Mouse (Mus musculus) forebrain, embryonic 14.5 days (tissue): ENCODE results near the gene Alg9. TPM values are rescaled to one million over a fixed set of nuclear protein-coding genes. Genes with fewer than 3 reads are reported as not detected.

Source experiments
- ATAC-seq: fragments of 200-750 bp; cut with Nextera tagmentation; 2 replicates; pipeline ENCODE4 v1.8.0; 2017; ENCODE audit warnings: mild to moderate bottlenecking, moderate library complexity
- DNase-seq: peaks from one replicate; pipeline ENCODE4 v3.0.0-alpha.2; 2015; ENCODE audit warnings: low spot score
- H3K27ac ChIP-seq: fragments of 300-500 bp; sonication (generic); 2 replicates; pipeline ENCODE4 v1.5.1; 2014; ENCODE audit warnings: low read depth, mild to moderate bottlenecking, control low read depth, low read length, moderate library complexity
- H3K27me3 ChIP-seq: fragments of 300-500 bp; sonication (generic); replicated peaks from 2 replicates; pipeline ENCODE4 v1.6.1; 2014; ENCODE audit warnings: low read length, control low read depth, mixed read lengths; ENCODE audit not compliant: control insufficient read depth, insufficient read depth
- H3K36me3 ChIP-seq: fragments of 300-500 bp; sonication (generic); 2 replicates; pipeline ENCODE4 v1.6.1; 2014; ENCODE audit warnings: low read length, control low read depth; ENCODE audit not compliant: control insufficient read depth, insufficient read depth
- H3K4me1 ChIP-seq: fragments of 300-500 bp; sonication (generic); 2 replicates; pipeline ENCODE4 v1.6.1; 2014; ENCODE audit warnings: antibody characterized with exemption, low read length, control low read depth; ENCODE audit not compliant: control insufficient read depth, insufficient read depth
- H3K4me2 ChIP-seq: fragments of 300-500 bp; sonication (generic); 2 replicates; pipeline ENCODE4 v1.6.1; 2014; ENCODE audit warnings: mild to moderate bottlenecking, control low read depth, low read length
- H3K4me3 ChIP-seq: fragments of 300-500 bp; sonication (generic); 2 replicates; pipeline ENCODE4 v1.5.1; 2014; ENCODE audit warnings: low read depth, low read length, control low read depth
- H3K9ac ChIP-seq: fragments of 300-500 bp; sonication (generic); 2 replicates; pipeline ENCODE4 v1.6.1; 2014; ENCODE audit warnings: mild to moderate bottlenecking, low read length, control low read depth, moderate library complexity
- H3K9me3 ChIP-seq: fragments of 300-500 bp; sonication (generic); replicated peaks from 2 replicates; pipeline ENCODE4 v1.6.1; 2016; ENCODE audit warnings: low read length, control low read depth, mixed read lengths; ENCODE audit not compliant: control insufficient read depth
- WGBS: fragments of 180-500 bp; shearing (Covaris S2); extraction: QIAGEN DNeasy Blood & Tissue Kit; methylation state at CpG from one replicate; pipeline ENCODE4 v1.1.7; 2014; 5-methylcytosine and 5-hydroxymethylcytosine counted together
- polyA plus RNA-seq: library from polyadenylated mRNA; unstranded; fragments of >200 nt; fragmentation: Nextera tagmentation; extraction: Ambion mirVana; gene quantifications from 2 replicates; pipeline ENCODE4 v1.2.1, GENCODE M21; 2014

The Alg9 gene
- polyA plus RNA-seq, 1 experiment from 2014 or later = 49.2 TPM

GRCm38 (mm10) chr9:50856341-50857081 is 81.7 kb downstream of the Alg9 start:
- ATAC-seq = peak; percentile 90
- WGBS = under 1% methylated on average over 45 of the region's 45 CpGs

GRCm38 (mm10) chr9:50857082-50857641 is 82.3 kb downstream of the Alg9 start:
- H3K4me3 ChIP-seq = peak overlapping the region; percentile 74
- H3K27ac ChIP-seq = peak overlapping the region; percentile 84
- H3K9me3 ChIP-seq = no peaks in the 10 kb centered on the region
- WGBS = under 1% methylated on average over 44 of the region's 46 CpGs
- DNase-seq = no peak
- H3K4me1 ChIP-seq = peaks cover 9% of the 10 kb centered on the region; the same call in 1 of the 2 replicates
- H3K9ac ChIP-seq = peak overlapping the region; percentile 83
- peaks cover 32% of the 10 kb centered on the region for H3K36me3 ChIP-seq
- H3K4me2 ChIP-seq = peak overlapping the region; percentile 70
- no peaks in the 10 kb centered on the region for H3K27me3 ChIP-seq
- ATAC-seq = peak; percentile 79

More at GRCm38 (mm10) chr9:50856341-50857081, 81.7 kb downstream of the Alg9 start:
- Histone ChIP-seq H3K4me1 (peaks cover 9% of the 10 kb centered on the region; the same call in 1 of the 2 replicates), H3K27ac (peak overlapping the region; percentile 84), H3K4me3 (peak overlapping the region; percentile 74), H3K9me3 (no peaks in the 10 kb centered on the region), H3K36me3 (peaks cover 26% of the 10 kb centered on the region), H3K9ac (peak overlapping the region; percentile 83), H3K27me3 (no peaks in the 10 kb centered on the region), H3K4me2 (peak overlapping the region; percentile 70)
- DNase-seq = peak; percentile 86

DNA sequence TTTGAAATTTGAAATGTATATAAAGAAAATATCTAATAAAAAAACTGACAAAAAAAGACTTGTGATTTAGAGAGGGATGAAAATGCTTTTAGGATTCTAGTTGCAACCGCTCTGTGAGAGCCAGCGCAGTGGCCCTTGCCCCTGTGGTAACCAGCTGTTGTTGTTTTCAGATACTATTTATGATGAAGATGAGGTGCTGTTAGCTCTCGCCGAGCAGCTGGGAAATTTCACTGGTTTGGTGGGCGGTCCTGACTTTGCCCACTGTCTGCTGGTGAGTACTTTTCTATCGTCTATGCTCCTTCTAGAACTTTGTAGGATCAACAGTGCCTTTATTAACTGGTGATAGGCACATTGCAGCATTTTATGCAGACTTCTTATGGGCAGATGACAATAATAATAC is 83.9 kb downstream of the Alg9 start:
- ATAC-seq = no peak
- Histone ChIP-seq H3K27ac (no peak overlapping the region), H3K9me3 (no peaks in the 10 kb centered on the region), H3K4me3 (no peak overlapping the region), H3K36me3 (peaks cover 47% of the 10 kb centered on the region), H3K4me1 (0 out of 2 replicates have a peak, but pooled peaks cover 2% of the 10 kb centered on the region), H3K4me2 (0 out of 2 replicates have a peak overlapping the region, but pooled peaks have one; percentile 12), H3K9ac (no peak overlapping the region), H3K27me3 (no peaks in the 10 kb centered on the region)
- WGBS = 88% methylated on average over 6 of the region's 6 CpGs
- DNase-seq = no peak

DNA sequence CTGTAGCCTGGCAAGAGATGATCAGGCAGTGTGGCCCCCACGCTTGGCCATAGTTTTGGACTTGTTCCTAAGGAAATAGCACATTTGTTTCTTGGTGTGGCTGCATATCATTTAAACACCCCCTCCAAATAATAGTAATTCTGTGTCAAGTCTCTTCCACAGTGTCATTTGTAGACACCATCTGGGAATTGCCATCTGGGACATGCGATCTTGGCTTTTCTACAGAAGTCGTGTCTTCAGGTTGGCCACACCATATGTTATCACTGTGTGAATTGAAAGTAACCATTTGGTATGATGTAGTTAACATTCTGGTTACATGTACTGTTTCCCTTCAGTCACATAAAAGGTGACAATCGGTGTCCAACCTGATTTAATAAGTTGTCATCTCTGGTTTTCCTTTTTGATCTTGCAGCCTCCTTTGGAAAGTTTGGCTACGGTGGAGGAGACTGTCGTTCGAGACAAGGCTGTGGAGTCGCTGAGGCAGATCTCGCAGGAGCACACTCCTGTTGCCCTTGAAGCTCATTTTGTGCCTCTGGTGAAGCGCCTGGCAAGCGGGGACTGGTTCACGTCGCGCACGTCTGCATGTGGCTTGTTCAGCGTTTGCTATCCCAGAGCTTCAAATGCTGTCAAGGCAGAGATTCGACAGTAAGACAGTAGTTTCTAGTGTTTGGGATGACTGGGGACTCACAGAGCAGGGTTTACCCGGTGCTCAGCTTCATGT is 86.5 kb downstream of the Alg9 start:
- ATAC-seq (peak; percentile 44), DNase-seq (peak; percentile 87)
- H3K4me3 ChIP-seq = no peak overlapping the region
- H3K27ac ChIP-seq = peak overlapping the region; percentile 72
- H3K9ac ChIP-seq = no peak overlapping the region
- H3K36me3 ChIP-seq = peaks cover 72% of the 10 kb centered on the region
- peak overlapping the region; percentile 4; the same call in 1 of the 2 replicates for H3K4me2 ChIP-seq
- H3K9me3 ChIP-seq = no peaks in the 10 kb centered on the region
- H3K27me3 ChIP-seq = no peaks in the 10 kb centered on the region
- 74% methylated on average over 18 of the region's 18 CpGs for WGBS
- 0 out of 2 replicates have a peak, but pooled peaks cover 2% of the 10 kb centered on the region for H3K4me1 ChIP-seq

DNA sequence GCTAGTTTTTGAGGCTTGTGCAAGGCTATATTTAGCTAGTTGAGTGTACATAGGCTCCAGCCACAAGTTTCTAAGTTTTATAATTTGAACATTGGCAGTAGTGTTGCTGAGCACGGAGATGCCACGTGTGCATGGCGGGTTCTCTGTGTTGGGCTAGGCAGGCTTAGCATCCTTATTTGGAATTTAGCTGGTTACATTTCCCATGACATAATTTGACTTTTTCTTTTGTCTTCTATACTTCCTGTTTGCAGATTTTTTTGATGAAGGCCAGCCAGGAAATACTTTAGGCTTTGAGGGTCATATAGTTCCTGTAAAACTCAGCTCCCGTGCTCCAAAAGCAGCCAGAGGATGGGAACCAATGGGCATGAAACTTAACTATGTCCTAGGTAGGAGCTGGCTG is 89.0 kb downstream of the Alg9 start:
- 90% methylated on average over 4 of the region's 4 CpGs for WGBS
- Histone ChIP-seq H3K4me2 (no peak overlapping the region), H3K9me3 (no peaks in the 10 kb centered on the region), H3K36me3 (peaks cover 95% of the 10 kb centered on the region), H3K9ac (no peak overlapping the region), H3K4me3 (no peak overlapping the region), H3K27ac (no peak overlapping the region), H3K4me1 (no peaks in the 10 kb centered on the region), H3K27me3 (no peaks in the 10 kb centered on the region)
- no peak for DNase-seq
- ATAC-seq = no peak

- 94% methylated on average over 5 of the region's 5 CpGs for WGBS
- H3K9me3 ChIP-seq = no peaks in the 10 kb centered on the region
- H3K4me1 ChIP-seq = no peaks in the 10 kb centered on the region
- H3K27ac ChIP-seq = no peak overlapping the region
- H3K27me3 ChIP-seq = no peaks in the 10 kb centered on the region
- H3K4me3 ChIP-seq = no peak overlapping the region
- no peak for DNase-seq
- H3K36me3 ChIP-seq = peaks cover 94% of the 10 kb centered on the region
- no peak overlapping the region for H3K4me2 ChIP-seq
- no peak for ATAC-seq
- no peak overlapping the region for H3K9ac ChIP-seq
Measured at GRCm38 (mm10) chr9:50864877-50865276, 90.1 kb downstream of the Alg9 start.

- Histone ChIP-seq H3K9ac (no peak overlapping the region), H3K36me3 (peaks cover 95% of the 10 kb centered on the region), H3K27ac (no peak overlapping the region), H3K4me3 (no peak overlapping the region), H3K4me1 (no peaks in the 10 kb centered on the region), H3K4me2 (no peak overlapping the region), H3K27me3 (no peaks in the 10 kb centered on the region), H3K9me3 (no peaks in the 10 kb centered on the region)
- 80% methylated on average over 8 of the region's 8 CpGs for WGBS
- DNase-seq (no peak), ATAC-seq (no peak)
Measured at GRCm38 (mm10) chr9:50865803-50866202, 91.0 kb downstream of the Alg9 start.

- Histone ChIP-seq H3K4me3 (no peak overlapping the region), H3K4me1 (no peaks in the 10 kb centered on the region), H3K4me2 (no peak overlapping the region), H3K27me3 (no peaks in the 10 kb centered on the region), H3K9ac (no peak overlapping the region), H3K36me3 (peaks cover 86% of the 10 kb centered on the region), H3K27ac (no peak overlapping the region), H3K9me3 (no peaks in the 10 kb centered on the region)
- ATAC-seq (no peak), DNase-seq (no peak)
- WGBS = 96% methylated on average over 6 of the region's 6 CpGs
Measured at GRCm38 (mm10) chr9:50867015-50867414, 92.2 kb downstream of the Alg9 start.
